Mouse (Mus musculus): ENCODE data around the gene Stard9. TPM values are rescaled to one million over a fixed set of nuclear protein-coding genes. Genes with fewer than 3 reads are reported as not detected.

Stard9 gene
- 4.5 and 5.0 TPM in 2 replicates for polyA plus RNA-seq (2015; fragmentation: Nextera tagmentation; extraction: Ambion mirVana)

GRCm38 (mm10) chr2:120628886-120629735 is at the start of gene Stard9:
Gene Stard9, plus strand, starts transcription at chr2:120629121.
- peak within 1 kb of the TSS; percentile 60 for H3K4me3 ChIP-seq (ENCODE audit: low read length)
- no peaks in the 10 kb centered on the region for H3K9me3 ChIP-seq (ENCODE audit: low read length)
- peak within 1 kb of the TSS; percentile 64 for H3K9ac ChIP-seq (replicated peaks; ENCODE audit: low read length)
- 0 out of 2 replicates have a peak within 1 kb of the TSS, but pooled peaks have one; percentile 27 for H3K27ac ChIP-seq (ENCODE audit: low read length)
- WGBS = 1% methylated on average over 36 of the region's 36 CpGs
- H3K27me3 ChIP-seq (ENCODE audit: insufficient read depth, low read length) = no peaks in the 10 kb centered on the region
- no peaks in the 10 kb centered on the region for H3K36me3 ChIP-seq (ENCODE audit: insufficient read depth, low read length)
- H3K4me2 ChIP-seq (replicated peaks; ENCODE audit: low read depth, low read length) = peak within 1 kb of the TSS; percentile 65
- 0 out of 2 replicates have a peak, but pooled peaks cover 5% of the 10 kb centered on the region for H3K4me1 ChIP-seq (ENCODE audit: insufficient read depth, low read length)
- peak; percentile 100 for ATAC-seq (ENCODE audit: low FRiP score, low TSS enrichment)

- H3K4me2 ChIP-seq (replicated peaks; ENCODE audit: low read depth, low read length) = no peak overlapping the region
- no peaks in the 10 kb centered on the region for H3K9me3 ChIP-seq (ENCODE audit: low read length)
- WGBS = 85% methylated on average over 5 of the region's 5 CpGs
- no peaks in the 10 kb centered on the region for H3K27me3 ChIP-seq (ENCODE audit: insufficient read depth, low read length)
- no peak overlapping the region for H3K9ac ChIP-seq (replicated peaks; ENCODE audit: low read length)
- H3K36me3 ChIP-seq (ENCODE audit: insufficient read depth, low read length) = peaks cover 30% of the 10 kb centered on the region
- ATAC-seq (ENCODE audit: low FRiP score, low TSS enrichment) = no peak
- H3K4me1 ChIP-seq (ENCODE audit: insufficient read depth, low read length) = no peaks in the 10 kb centered on the region
- H3K27ac ChIP-seq (ENCODE audit: low read length) = no peak overlapping the region
- no peak overlapping the region for H3K4me3 ChIP-seq (ENCODE audit: low read length)
These were observed 39.2 kb upstream of the Stard9 start for GRCm38 (mm10) chr2:120589759-120590158.

- no peak for ATAC-seq (ENCODE audit: low FRiP score, low TSS enrichment)
- Histone ChIP-seq H3K4me2 (replicated peaks; ENCODE audit: low read depth, low read length) (no peak overlapping the region), H3K36me3 (ENCODE audit: insufficient read depth, low read length) (peaks cover 36% of the 10 kb centered on the region), H3K4me1 (ENCODE audit: insufficient read depth, low read length) (no peaks in the 10 kb centered on the region), H3K27me3 (ENCODE audit: insufficient read depth, low read length) (no peaks in the 10 kb centered on the region), H3K9me3 (ENCODE audit: low read length) (no peaks in the 10 kb centered on the region), H3K27ac (ENCODE audit: low read length) (no peak overlapping the region), H3K4me3 (ENCODE audit: low read length) (no peak overlapping the region), H3K9ac (replicated peaks; ENCODE audit: low read length) (no peak overlapping the region)
- WGBS = 96% methylated on average over 1 of the region's 1 CpGs
These were observed 36.7 kb upstream of the Stard9 start for GRCm38 (mm10) chr2:120592227-120592626.

GRCm38 (mm10) chr2:120597734-120598133 is 31.2 kb upstream of the Stard9 start:
- ATAC-seq (ENCODE audit: low FRiP score, low TSS enrichment) = no peak
- WGBS = 66% methylated on average over 2 of the region's 2 CpGs
- no peak overlapping the region for H3K4me2 ChIP-seq (replicated peaks; ENCODE audit: low read depth, low read length)
- H3K36me3 ChIP-seq (ENCODE audit: insufficient read depth, low read length) = peaks cover 46% of the 10 kb centered on the region
- no peaks in the 10 kb centered on the region for H3K9me3 ChIP-seq (ENCODE audit: low read length)
- H3K9ac ChIP-seq (replicated peaks; ENCODE audit: low read length) = no peak overlapping the region
- no peak overlapping the region for H3K4me3 ChIP-seq (ENCODE audit: low read length)
- no peaks in the 10 kb centered on the region for H3K27me3 ChIP-seq (ENCODE audit: insufficient read depth, low read length)
- no peaks in the 10 kb centered on the region for H3K4me1 ChIP-seq (ENCODE audit: insufficient read depth, low read length)
- no peak overlapping the region for H3K27ac ChIP-seq (ENCODE audit: low read length)

GRCm38 (mm10) chr2:120599506-120599905 is 29.4 kb upstream of the Stard9 start:
- no peaks in the 10 kb centered on the region for H3K9me3 ChIP-seq (ENCODE audit: low read length)
- no peaks in the 10 kb centered on the region for H3K4me1 ChIP-seq (ENCODE audit: insufficient read depth, low read length)
- no peak overlapping the region for H3K4me3 ChIP-seq (ENCODE audit: low read length)
- no peaks in the 10 kb centered on the region for H3K27me3 ChIP-seq (ENCODE audit: insufficient read depth, low read length)
- no peak overlapping the region for H3K27ac ChIP-seq (ENCODE audit: low read length)
- no peak overlapping the region for H3K4me2 ChIP-seq (replicated peaks; ENCODE audit: low read depth, low read length)
- H3K9ac ChIP-seq (replicated peaks; ENCODE audit: low read length) = no peak overlapping the region
- WGBS = 89% methylated on average over 4 of the region's 4 CpGs
- peaks cover 44% of the 10 kb centered on the region for H3K36me3 ChIP-seq (ENCODE audit: insufficient read depth, low read length)
- ATAC-seq (ENCODE audit: low FRiP score, low TSS enrichment) = no peak

- H3K4me1 ChIP-seq (ENCODE audit: insufficient read depth, low read length) = peaks cover 18% of the 10 kb centered on the region
These were observed 22.8 kb upstream of the Stard9 start for GRCm38 (mm10) chr2:120606021-120606690.

GRCm38 (mm10) chr2:120608830-120609723 is 19.8 kb upstream of the Stard9 start, which contains the start of the genes Haus2 and Lrrc57:
Gene Haus2, plus strand, starts transcription at chr2:120609383.
Gene Lrrc57, minus strand, starts transcription at chr2:120609520.
- under 1% methylated on average over 52 of the region's 52 CpGs for WGBS

More at GRCm38 (mm10) chr2:120606021-120606690, 22.8 kb upstream of the Stard9 start:
- Histone ChIP-seq H3K4me2 (replicated peaks; ENCODE audit: low read depth, low read length) (no peak overlapping the region), H3K4me3 (ENCODE audit: low read length) (no peak overlapping the region), H3K27me3 (ENCODE audit: insufficient read depth, low read length) (no peaks in the 10 kb centered on the region), H3K36me3 (ENCODE audit: insufficient read depth, low read length) (peaks cover 9% of the 10 kb centered on the region; the same call in 1 of the 2 replicates), H3K9ac (replicated peaks; ENCODE audit: low read length) (no peak overlapping the region), H3K9me3 (ENCODE audit: low read length) (no peaks in the 10 kb centered on the region), H3K27ac (ENCODE audit: low read length) (no peak overlapping the region)
- no peak for ATAC-seq (ENCODE audit: low FRiP score, low TSS enrichment)
- WGBS = 86% methylated on average over 6 of the region's 6 CpGs

GRCm38 (mm10) chr2:120616279-120617163 is 12.4 kb upstream of the Stard9 start:
- peaks cover 18% of the 10 kb centered on the region for H3K36me3 ChIP-seq (ENCODE audit: insufficient read depth, low read length)
- no peaks in the 10 kb centered on the region for H3K27me3 ChIP-seq (ENCODE audit: insufficient read depth, low read length)
- no peaks in the 10 kb centered on the region for H3K4me1 ChIP-seq (ENCODE audit: insufficient read depth, low read length)
- no peak overlapping the region for H3K4me2 ChIP-seq (replicated peaks; ENCODE audit: low read depth, low read length)
- H3K9ac ChIP-seq (replicated peaks; ENCODE audit: low read length) = no peak overlapping the region
- WGBS = 96% methylated on average over 5 of the region's 5 CpGs
- ATAC-seq (ENCODE audit: low FRiP score, low TSS enrichment) = no peak
- no peak overlapping the region for H3K4me3 ChIP-seq (ENCODE audit: low read length)
- no peaks in the 10 kb centered on the region for H3K9me3 ChIP-seq (ENCODE audit: low read length)
- no peak overlapping the region for H3K27ac ChIP-seq (ENCODE audit: low read length)

More at GRCm38 (mm10) chr2:120608830-120609723, 19.8 kb upstream of the Stard9 start, which contains the start of the genes Haus2 and Lrrc57:
- H3K4me1 ChIP-seq (ENCODE audit: insufficient read depth, low read length) = peaks cover 18% of the 10 kb centered on the region
- H3K9me3 ChIP-seq (ENCODE audit: low read length) = no peaks in the 10 kb centered on the region
- peaks cover 7% of the 10 kb centered on the region; the same call in 1 of the 2 replicates for H3K36me3 ChIP-seq (ENCODE audit: insufficient read depth, low read length)
- no peaks in the 10 kb centered on the region for H3K27me3 ChIP-seq (ENCODE audit: insufficient read depth, low read length)
- H3K9ac ChIP-seq (replicated peaks; ENCODE audit: low read length) = peak within 1 kb of the TSS; percentile 87
- peak within 1 kb of the TSS; percentile 86 for H3K4me3 ChIP-seq (ENCODE audit: low read length)
- peak; percentile 97 for ATAC-seq (ENCODE audit: low FRiP score, low TSS enrichment)
- H3K4me2 ChIP-seq (replicated peaks; ENCODE audit: low read depth, low read length) = peak within 1 kb of the TSS; percentile 80
- peak within 1 kb of the TSS; percentile 87 for H3K27ac ChIP-seq (ENCODE audit: low read length)

All from kidney, embryonic 16.5 days (tissue).